Mouse (Mus musculus): ENCODE measurements around the gene Stk24.

Stk24 gene

GRCm38 (mm10) chr14:121236736-121237135, 143.1 kb downstream of the Stk24 start:
- ATAC-seq (ENCODE audit: insufficient number of reproducible peaks, low FRiP score, low TSS enrichment): no peak
